Mouse (Mus musculus) cortical plate, adult 2 months (tissue): ENCODE measurements at regions not wholly inside any gene's neighbourhood (a gene's known extent, or its start where the extent isn't known, plus 50 kb on each side); places are given as distances from the start of the nearest gene placed in this dataset.

ENCODE experiments used
- CTCF ChIP-seq: fragments of 200-500 bp; IDR thresholded peaks from 2 replicates; pipeline ENCODE4 v1.5.1; 2011; ENCODE audit warnings: mild to moderate bottlenecking, control low read depth, low read length; ENCODE audit not compliant: insufficient read depth; ENCODE audit errors: extremely low read depth
- POLR2A ChIP-seq: fragments of 200-500 bp; IDR thresholded peaks from 2 replicates; pipeline ENCODE4 v1.6.1; 2011; ENCODE audit warnings: mild to moderate bottlenecking, low read length, control low read depth; ENCODE audit not compliant: insufficient read depth; ENCODE audit errors: extremely low read depth

- TF ChIP-seq POLR2A = no peak
- no peak for TF ChIP-seq CTCF
Measured at GRCm38 (mm10) chr9:33101206-33101605, 465.2 kb downstream of the Ets1 start.
